Mouse (Mus musculus): ENCODE data around the gene 1300017J02Rik. TPM values are rescaled to one million over a fixed set of nuclear protein-coding genes. Genes with fewer than 3 reads are reported as not detected.
A peak's percentile ranks its signal among the peaks of the same experiment; 100 is the strongest.
"Not testable (repeated sequence)": the region's sequence is repeated elsewhere in the genome, so short reads cannot be mapped to it uniquely, and the experiment has no call there.

Gene 1300017J02Rik
- 0.80 and 1.3 TPM in 2 replicates for polyA plus RNA-seq (2012; rRNA removed)

DNA sequence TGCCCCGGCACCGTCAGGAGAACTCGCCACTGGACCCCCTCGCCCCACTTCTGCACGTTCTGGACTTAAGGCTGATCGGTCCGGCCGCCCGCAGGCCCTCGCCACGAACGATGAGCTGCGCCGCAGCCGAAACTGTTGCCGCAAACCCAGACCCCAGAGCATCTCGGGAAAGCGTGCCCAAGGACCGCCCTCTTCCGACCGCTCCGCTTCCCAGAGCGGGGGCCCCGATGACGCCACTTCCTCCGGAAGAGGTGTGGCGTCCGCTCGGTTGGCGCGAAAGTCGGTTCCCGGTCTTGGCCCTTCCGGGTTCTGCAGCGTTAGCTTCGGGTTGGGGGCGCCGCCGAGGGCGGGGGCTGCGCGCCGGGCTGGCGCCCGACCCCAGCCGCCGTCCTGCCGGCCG, at the start of gene 1300017J02Rik, which contains the start of gene Topbp1:
1300017J02Rik (minus strand) TSS at position 156 of the 400 bp plus-strand sequence.
Topbp1 (plus strand) TSS at position 289 of the 400 bp plus-strand sequence.
- peak; percentile 79 for DNase-seq (ENCODE audit: low spot score)

DNA sequence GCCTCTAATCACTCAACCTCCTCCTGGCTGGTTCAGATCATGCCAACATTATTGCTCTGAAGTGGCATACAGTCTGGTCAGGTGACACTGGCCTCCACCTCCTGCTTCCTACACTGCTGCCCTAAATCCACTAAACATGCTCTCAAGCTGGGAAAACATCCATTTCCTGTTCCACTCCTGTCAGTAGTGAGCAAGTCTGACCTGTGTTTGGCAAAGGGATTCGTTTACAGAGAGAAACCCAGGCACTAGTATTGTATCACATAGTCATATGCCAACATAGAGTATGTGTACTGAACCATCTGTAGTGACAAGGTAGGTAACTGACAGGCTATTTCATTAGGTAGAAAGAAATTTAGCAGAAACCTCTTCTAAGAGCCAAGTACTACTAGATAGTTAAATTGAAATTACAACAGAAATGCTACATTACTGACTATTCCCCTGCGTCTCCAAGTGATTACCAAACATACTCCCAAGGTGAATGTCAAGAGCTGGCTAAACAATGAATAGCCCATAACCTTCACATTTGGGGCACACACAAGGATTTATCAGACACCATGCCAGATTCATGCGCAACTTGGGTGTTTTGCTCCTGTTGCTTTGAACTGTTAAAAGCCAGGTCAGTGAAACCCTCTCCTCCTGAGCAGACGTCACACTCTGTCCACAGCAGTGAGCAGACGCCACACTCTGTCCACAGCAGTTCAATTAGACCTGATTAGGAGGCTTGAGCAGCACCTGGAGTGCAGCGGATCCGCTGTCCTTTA, 48.8 kb upstream of the 1300017J02Rik start:
- not testable (repeated sequence) for DNase-seq (ENCODE audit: low spot score)

DNA sequence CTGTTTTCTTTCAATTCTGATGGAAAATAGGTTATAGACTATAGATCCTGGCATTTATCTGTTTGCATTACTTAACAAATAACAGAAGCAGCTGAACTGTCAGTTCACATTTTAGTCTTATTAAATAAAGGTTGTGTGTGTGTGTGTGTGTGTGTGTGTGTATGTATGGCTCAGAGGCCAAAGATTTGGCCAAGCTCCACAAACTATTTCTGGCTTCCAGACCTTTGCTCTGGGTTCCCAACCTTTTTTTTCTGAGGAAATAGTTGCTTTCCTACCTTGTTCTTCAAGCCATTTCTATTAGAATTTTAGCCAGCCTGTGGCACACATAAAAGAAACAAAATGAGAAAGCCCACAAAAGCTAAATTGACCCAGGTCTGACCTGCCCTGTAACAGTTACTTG, 43.9 kb upstream of the 1300017J02Rik start:
- no peak for DNase-seq (ENCODE audit: low spot score)

DNA sequence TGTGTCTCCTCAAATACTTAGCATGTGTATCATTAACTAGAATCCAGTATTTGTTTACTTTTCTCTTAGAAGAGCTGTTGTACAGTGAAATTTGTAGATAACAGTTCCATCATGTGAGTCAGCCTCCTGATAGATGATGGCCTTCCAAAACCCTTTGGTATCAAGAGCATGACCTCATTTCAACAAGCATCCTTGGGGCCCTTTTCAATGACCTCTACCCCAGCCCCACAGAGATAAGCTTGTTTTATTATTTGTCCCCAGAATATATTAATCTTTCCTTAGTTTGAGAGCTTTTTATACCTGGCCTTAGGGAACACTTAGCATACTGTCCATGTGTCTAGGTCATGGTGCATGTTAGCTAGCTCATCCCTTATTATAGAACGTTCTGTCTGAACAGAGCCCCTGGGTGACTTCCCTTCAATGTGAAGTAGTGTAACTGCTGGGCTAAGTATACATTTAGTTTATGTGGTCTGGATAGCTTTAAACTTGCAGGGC, 43.2 kb upstream of the 1300017J02Rik start:
- DNase-seq (ENCODE audit: low spot score) = no peak

DNA sequence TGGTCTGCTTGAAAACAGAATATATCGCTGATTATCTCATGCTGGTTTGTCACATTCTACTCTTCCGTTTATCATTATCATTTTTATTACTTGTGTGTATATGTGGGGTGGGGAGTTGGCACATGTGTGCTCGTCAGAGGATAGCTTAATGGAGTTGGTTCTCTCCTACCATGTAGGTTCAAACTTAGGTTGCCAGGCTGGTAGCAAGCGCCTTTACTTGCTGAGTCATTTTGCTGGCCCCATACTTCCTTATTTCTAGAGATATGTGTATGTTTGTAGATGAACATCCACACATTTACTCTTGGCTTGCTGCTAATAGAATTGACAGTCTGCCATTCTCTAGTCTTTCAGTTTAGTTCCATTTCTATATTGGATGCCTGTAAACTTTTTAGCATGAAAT, 42.2 kb upstream of the 1300017J02Rik start:
- DNase-seq (ENCODE audit: low spot score) = no peak

DNA sequence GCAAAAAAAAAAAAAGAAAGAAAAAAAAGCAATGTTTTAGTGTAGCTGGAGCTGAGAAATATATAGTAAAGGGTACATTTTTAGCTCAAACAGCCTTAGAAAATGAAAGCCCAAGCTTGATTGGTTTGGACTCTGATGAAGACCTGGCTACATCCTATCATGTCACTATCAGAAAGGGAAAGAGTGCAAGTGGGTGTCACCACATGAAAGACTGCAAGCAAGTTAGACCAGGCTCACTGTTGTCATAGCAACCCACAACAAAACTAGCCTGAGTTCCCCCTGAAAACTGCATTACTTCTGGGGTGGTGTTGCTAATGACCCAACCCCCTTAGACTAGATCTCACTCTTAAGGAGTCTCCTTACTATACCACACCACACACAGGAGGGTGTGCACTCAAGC, 32.0 kb upstream of the 1300017J02Rik start:
- DNase-seq (ENCODE audit: low spot score) = no peak

DNA sequence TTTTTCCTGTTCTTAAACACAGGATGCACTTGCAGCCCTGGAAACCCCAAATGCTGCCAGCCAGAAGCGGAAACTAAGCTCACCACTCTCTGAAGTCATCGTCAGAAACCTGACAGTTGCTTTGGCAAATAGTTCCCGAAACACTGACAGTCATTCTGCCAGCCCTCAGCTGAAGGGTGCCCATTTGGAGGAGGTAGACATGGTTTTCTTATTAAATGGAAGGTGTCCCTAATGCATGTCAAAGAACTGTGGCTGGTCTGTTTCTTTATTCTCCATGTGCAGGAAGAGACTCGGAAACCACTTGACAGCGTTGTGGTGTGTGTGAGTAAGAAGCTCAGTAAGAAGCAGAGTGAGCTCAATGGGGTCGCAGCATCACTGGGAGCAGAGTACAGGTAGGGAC, 27.8 kb upstream of the 1300017J02Rik start:
- no peak for DNase-seq (ENCODE audit: low spot score)

DNA sequence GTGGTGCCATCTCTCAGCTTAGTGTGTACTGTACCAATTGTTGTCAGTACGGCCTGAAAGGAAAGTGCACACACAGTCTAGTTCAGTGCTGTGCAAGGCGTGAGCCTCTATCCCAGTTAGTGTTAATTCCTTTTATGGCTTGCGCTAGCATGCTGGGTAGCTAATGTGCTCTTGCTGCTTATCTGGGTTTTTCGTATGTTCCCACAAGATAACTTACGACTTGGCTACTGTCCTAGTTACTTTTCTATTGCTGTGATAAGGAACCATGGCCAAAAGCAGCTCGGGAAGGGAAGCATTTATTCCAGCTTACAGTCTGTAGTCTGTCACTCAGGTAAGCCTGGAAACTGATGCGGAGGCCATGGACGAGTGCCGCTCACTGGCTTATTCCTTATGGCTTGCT, 21.6 kb upstream of the 1300017J02Rik start:
- no peak for DNase-seq (ENCODE audit: low spot score)

DNA sequence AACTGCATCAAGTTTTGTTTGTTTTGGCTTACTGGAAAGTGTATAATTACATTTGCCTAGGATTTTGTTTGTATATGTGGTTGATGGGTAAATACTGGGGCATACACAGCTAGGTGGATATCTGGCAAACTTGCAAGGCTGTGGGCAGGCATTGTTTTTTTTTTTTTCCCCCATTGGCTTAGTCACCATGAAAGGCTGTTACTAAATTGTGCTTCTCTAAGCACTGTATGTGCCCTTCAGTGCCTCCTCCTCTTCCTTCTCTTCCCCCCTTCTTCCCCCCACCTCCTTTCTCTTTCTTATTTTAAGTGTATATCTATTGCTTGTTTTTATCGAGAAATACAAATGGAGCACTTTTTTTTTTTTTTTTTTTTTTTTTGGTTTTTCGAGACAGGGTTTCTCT, 19.8 kb upstream of the 1300017J02Rik start:
- no peak for DNase-seq (ENCODE audit: low spot score)

DNA sequence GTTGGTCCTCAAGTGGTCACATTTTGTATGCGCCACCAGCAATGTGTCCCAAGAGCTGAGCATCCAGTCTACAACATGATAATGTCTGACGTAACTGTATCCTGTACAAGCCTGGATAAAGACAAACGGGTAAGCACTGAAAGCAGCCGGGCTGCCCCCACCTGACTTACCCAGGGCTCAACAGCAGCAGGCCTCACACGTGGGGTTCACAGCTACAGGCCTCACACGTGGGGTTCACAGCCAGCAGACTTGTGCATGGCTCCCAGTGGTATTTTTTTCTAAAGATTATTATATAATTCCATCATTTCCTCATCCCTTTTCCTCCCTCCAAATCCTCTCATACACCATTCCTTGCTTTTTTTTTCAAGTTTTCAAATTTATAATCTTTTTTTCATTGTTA, 5.0 kb upstream of the 1300017J02Rik start:
- no peak for DNase-seq (ENCODE audit: low spot score)

DNA sequence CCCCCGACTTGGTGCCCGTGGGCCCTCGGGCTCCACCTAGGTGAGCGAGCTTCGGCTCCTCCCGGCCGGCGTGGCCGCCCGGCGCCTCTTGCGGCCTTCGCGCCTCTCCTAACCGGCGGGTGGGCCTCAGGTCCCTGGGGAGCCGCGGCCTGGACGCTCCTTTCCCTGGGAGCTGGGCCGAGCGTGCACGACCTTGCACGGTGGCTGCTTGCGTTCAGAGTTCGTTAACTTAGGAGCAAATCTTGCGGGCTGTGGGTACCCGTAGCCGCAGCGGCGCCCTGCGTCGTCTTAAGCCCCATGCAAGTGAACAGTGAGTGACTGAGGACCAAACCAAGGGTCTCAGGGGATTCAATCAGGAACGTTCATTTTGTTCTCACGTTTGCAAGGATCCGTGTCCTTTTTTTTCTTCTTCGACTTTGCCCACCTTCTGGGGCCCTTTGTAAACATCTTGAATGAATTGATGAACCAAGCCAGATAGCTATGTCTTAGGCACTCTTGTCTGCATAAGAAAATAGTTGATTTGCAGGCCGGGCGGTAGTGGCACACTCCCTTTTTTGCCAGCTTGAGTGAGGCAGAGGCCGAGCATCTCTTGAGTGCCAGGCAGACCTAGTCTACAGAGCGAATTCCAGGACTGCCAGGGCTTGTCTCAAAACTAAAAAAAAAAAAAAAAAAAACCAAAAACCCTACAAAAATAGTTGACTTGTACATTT, 605 bp upstream of the 1300017J02Rik start:
- no peak for DNase-seq (ENCODE audit: low spot score)

DNA sequence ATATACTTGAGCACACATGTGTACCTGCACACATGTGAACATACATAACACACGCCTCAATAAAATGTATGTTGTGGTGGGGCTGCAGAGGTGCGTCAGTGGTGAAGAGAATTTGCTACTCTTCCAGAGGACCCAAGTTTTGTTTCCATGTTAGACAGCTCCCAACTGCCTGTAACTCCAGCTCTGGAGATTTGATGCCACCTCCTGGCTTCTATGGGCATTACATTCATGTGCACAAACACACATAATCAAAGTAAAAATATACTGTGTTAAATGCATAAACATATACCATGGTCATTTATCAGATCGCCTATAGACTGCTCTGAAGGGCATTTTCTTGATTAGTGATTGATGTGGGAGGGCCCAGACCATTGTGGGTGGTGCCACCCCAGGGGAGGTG, 2.2 kb downstream of the 1300017J02Rik start:
- no peak for DNase-seq (ENCODE audit: low spot score)

DNA sequence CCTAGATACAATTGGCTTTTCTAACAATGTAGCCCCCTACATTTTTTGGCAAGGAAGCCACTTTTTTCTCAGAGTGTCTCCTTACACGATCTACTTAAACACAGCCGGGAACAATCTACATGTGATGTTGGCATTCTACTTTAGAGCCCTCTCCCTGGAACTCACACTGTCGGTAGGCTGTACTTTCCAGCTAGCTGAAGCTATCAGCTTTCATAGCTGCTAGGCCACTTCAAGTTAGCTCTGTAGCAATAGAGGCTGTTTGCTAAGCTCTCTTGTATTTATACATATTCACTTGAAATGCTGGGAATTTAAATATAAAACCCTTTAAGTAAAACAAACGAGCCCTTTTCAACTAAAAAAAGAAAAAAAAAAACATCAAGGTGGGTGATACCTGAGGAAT, 2.6 kb downstream of the 1300017J02Rik start:
- no peak for DNase-seq (ENCODE audit: low spot score)

DNA sequence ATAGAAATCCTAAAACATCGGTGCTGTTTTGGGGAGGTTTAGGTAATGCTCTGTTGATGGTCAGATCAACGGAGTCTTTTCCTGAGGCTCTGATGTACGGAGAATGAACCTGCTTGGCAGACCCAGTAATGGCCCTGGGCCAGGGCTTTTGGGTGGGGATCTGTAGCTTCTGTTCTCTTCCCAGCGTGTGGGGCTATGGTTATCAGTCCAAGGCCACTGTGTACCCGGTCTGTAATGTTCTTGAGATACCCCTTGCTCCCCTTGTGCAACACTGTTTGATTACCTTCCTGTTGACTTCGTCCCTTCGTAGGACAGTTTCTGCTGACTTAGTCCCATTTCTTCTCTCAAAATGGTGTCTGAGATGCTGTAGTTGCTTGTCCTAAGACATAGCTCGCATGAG, 3.8 kb downstream of the 1300017J02Rik start:
- no peak for DNase-seq (ENCODE audit: low spot score)

DNA sequence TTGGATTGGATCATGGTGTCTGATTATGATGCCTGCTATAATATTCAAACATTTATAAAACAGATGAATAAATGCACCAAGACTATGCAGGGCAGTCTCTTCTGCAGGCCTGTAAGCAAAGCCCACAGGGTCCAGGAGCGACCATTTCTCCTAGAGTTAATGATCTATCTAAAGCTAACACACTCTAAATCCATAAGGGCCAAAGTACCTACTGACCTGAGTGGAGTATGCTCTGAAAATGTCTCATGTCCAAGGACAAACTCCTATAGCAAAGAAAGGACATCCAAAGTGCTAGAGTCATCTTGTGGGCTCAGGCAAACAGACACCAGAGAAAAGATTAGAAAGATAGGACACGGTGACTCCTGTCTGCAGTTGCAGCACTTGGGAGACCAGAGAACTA, 10.4 kb downstream of the 1300017J02Rik start:
- no peak for DNase-seq (ENCODE audit: low spot score)

DNA sequence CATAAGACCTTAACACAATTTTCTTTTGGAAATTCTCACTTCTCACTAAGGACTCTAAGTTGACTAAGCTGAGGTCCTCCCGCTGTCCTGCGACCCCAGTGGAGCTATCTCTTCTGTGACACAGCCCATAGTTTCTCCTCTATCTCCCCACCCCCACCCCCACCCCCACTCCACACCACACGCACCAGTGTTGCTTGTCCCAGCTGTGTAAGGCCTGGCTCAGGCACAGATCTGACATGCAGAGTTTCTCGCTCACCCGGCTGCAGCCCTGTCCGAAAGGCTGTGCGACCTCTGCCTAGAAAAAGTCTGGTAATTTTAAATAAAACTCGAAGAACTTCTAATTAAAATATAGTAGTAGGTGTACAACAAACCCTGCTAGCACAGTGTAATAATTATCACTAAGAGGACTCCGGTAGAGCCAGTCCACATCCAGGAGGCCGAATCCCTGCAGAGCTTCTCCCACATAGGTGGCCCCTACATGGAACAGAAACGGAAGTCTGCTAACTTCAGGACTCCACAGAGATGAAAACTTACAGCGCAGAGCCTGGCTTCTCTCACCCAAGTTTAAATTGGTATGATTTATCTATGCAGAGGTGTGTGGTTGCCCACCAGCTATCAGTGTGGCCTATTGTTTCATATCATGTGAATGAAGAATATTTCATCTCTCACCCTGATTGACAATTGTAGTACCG, 16.2 kb downstream of the 1300017J02Rik start:
- no peak for DNase-seq (ENCODE audit: low spot score)

DNA sequence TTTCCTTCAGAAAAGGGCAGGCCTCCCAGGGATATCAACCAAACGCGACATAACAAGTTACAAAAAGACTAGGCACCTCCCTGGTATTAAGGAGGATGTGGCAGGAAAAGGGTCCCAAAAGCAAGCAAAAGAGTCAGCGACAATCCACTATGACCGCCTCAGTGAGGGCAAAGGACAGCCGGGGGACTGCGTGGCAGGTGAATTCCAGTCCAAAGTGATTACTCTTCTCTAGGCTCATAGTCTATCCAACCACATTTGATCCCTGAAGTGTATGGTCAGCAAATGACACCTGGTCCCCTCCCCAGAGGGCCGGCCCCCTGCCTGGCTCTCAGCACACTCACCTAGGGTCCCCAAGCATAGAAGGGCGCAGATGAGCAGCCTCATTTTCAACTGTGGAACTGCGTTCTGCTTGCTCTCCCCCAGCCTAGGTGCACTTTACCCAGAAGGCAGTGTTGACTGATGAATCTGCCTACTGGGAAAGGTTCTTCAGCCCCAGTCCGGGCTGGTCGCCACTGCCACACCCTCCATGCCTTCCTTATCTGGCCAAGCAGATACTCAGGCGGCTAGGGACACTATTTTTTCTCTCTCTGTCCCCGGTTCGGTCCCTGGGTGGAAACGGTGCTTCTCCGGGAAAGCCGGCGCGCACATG, 16.9 kb downstream of the 1300017J02Rik start:
- DNase-seq (ENCODE audit: low spot score) = no peak

DNA sequence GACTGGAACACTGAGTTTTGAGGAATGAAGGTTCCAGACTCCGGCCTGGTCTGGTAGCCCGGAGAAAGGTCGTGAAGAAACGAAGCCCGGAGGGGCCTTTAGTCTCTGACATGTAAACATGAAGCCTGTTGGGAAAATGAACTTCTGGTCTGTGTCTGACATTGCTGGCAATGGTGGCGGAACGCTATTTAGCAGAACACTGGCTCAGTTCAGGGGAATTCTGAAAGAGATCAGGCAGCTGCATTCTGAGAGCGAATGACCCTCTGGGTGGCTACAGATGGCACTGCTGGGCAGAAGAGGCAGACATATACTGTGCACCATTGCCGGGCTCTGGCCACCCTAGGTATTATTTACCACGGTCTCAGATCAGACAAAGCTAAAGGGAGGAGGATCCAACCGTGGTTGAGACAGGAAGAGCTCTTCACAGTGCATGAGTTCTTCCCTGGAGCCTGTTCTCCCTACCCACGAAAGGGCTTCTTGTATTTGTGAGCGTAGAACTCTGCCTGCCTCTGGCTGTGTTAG, 17.9 kb downstream of the 1300017J02Rik start:
- DNase-seq (ENCODE audit: low spot score) = no peak

DNA sequence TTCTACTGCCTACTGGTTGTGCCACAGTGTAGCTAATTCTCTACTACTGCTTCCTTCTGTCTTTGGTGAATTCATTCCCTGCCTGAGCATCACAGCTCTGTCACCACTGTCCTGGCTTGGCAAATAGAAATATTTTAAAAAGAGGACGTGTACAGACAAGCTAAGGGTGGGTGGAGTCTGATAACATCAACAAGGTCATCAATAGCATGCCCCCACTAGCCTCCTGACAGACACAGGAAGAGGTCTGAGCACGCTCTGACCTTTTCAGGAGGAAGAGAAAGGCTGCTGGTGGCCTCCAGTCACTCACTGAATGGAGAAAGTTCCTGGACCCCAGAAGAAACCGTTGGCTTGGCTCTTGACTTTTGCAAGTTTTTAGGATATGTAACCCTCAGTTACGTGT, 18.5 kb downstream of the 1300017J02Rik start:
- DNase-seq (ENCODE audit: low spot score) = no peak

DNA sequence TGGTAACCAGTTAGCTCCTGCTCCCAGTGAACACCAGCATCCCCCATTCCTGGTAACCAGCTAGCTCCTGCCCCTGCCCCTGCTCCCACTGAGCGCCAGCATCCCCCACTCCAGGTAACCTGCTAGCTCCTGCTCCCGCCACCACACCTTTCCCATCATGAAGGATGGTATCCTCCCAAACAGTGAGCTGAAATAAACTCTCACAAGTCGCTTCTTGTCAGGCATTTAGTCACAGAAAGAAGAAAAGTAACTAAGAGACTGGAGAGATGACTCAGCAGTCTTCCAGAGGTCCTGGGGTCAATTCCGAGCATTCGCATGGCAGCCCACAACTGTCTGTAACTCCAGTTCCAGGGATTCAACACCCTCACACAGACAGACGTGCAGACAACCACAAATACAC, 28.0 kb downstream of the 1300017J02Rik start:
- no peak for DNase-seq (ENCODE audit: low spot score)

DNA sequence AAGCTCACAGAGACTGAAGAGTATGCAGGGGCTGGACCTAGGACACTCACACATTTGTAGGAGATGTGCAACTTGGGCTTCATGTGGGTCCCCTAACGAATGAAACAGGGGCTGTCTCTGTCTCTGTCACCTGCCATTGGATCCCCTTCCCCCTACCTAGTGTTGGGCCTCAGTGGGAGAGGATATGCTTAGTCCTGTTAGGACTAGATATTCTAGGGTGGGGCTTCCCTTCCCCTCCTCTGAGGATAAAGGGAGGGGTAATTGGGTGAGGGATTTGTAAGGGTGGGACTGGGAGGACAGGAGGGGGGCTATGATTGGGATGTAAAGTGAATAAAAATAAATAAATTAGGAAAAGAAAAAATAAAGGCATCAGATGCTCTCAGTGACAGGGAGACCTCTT, 29.2 kb downstream of the 1300017J02Rik start:
- no peak for DNase-seq (ENCODE audit: low spot score)

DNA sequence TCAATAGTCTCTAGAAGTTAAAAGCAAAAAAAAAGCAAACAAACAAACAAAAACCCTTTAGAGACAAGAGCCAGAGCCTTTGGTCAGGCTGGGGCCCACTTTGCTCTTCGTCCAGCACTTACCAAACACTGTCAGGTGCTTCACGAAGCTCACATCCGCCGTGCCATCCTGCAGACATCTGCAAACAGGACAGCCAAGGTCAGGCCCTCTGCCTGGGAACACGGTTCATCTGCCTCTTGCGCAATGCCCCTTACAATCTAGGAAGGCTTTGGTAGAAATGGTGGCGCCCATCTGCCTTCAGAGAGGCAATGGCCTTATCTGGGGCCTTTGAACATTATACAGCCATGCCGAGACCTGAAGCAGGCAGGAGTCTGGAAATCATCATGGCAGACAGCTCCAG, 30.1 kb downstream of the 1300017J02Rik start:
- DNase-seq (ENCODE audit: low spot score) = no peak
